Mouse (Mus musculus) inflammation-experienced regulatory T-cells, adult 6 months (primary cell): ENCODE results near the gene Rasl2-9. TPM values are rescaled to one million over a fixed set of nuclear protein-coding genes. Genes with fewer than 3 reads are reported as not detected.
"Not testable (repeated sequence)": the region's sequence is repeated elsewhere in the genome, so short reads cannot be mapped to it uniquely, and the experiment has no call there.

Experiments
- ATAC-seq: one replicate; pipeline ENCODE4 v1.8.0; 2017
- polyA plus RNA-seq, 3 experiments: library from polyadenylated mRNA; unstranded; fragments of 100-300 nt; shearing (Covaris generic); gene quantifications; one replicate each; pipeline ENCODE4 v1.2.1; 2017

The Rasl2-9 gene
- polyA plus RNA-seq, 3 experiments from 2014 or later, result 0.50 TPM; not detected in 2

GRCm38 (mm10) chr7:5080815-5081214, 44.9 kb downstream of the Rasl2-9 start:
- no peak for ATAC-seq

- ATAC-seq, result peak; percentile 98
These were observed 45.6 kb downstream of the Rasl2-9 start, which contains the start of gene Epn1 for GRCm38 (mm10) chr7:5080010-5080751. Gene Epn1 (plus strand): TSS chr7:5080235.

- ATAC-seq, result not testable (repeated sequence)
These were observed 46.3 kb downstream of the Rasl2-9 start for GRCm38 (mm10) chr7:5079365-5080009.

- ATAC-seq, result no peak
These were observed 48.8 kb downstream of the Rasl2-9 start for GRCm38 (mm10) chr7:5076931-5077330.

- no peak for ATAC-seq
These were observed 50.8 kb downstream of the Rasl2-9 start for GRCm38 (mm10) chr7:5074984-5075383.

Other genes with a start within 250 kb of the Rasl2-9 start
- under 1 TPM; 0.58 to 0.92 (median 0.70) TPM for gene Isoc2a, start 248.8 kb downstream of the Rasl2-9 start, polyA plus RNA-seq
- not detected for gene Gm36210, start 219.4 kb downstream of the Rasl2-9 start, polyA plus RNA-seq
- 1 to 10 TPM in 2 of 3 experiments, under 1 TPM in 1; 0.93 to 1.8 (median 1.6) TPM for gene Zfp628, start 210.7 kb downstream of the Rasl2-9 start, polyA plus RNA-seq
- gene Nat14, start 203.9 kb downstream of the Rasl2-9 start, polyA plus RNA-seq, result under 1 TPM in 2 of 3 experiments, not detected in 1; 0.34 to 0.44 TPM
- not detected for gene Ssc5d, start 200.2 kb downstream of the Rasl2-9 start, polyA plus RNA-seq
- 1 to 10 TPM in 2 of 3 experiments, not detected in 1; 1.2 to 2.0 TPM for gene Sbk2, start 161.5 kb downstream of the Rasl2-9 start, polyA plus RNA-seq
- gene Sbk3, start 154.8 kb downstream of the Rasl2-9 start, polyA plus RNA-seq, result not detected
- 1 to 10 TPM; 4.3 to 6.0 (median 5.1) TPM for gene Zfp579, start 129.8 kb downstream of the Rasl2-9 start, polyA plus RNA-seq
- 10 to 100 TPM; 34.4 to 44.7 (median 38.9) TPM for gene Zfp524, start 111.5 kb downstream of the Rasl2-9 start, polyA plus RNA-seq
- 10 to 100 TPM in 1 of 3 experiments, 1 to 10 TPM in 2; 7.2 to 15.1 (median 7.9) TPM for gene Fiz1, start 111.3 kb downstream of the Rasl2-9 start, polyA plus RNA-seq
- 10 to 100 TPM in 2 of 3 experiments, 1 to 10 TPM in 1; 7.8 to 17.2 (median 10.8) TPM for gene Gm44973, start 110.5 kb downstream of the Rasl2-9 start, polyA plus RNA-seq
- 1 to 10 TPM; 2.5 to 6.7 (median 5.2) TPM for gene Zfp865, start 105.6 kb downstream of the Rasl2-9 start, polyA plus RNA-seq
- not detected for gene Ccdc106, start 105.4 kb downstream of the Rasl2-9 start, polyA plus RNA-seq
- gene 4632433K11Rik, start 91.8 kb downstream of the Rasl2-9 start, polyA plus RNA-seq, result not detected
- gene Zfp784, start 87.5 kb downstream of the Rasl2-9 start, polyA plus RNA-seq, result 1 to 10 TPM; 3.0 to 5.1 (median 3.7) TPM
- gene Zfp580, start 74.4 kb downstream of the Rasl2-9 start, polyA plus RNA-seq, result 1 to 10 TPM in 1 of 3 experiments, under 1 TPM in 2; 0.77 to 1.3 (median 0.93) TPM
- 10 to 100 TPM; 26.0 to 33.4 (median 32.0) TPM for gene U2af2, start 63.8 kb downstream of the Rasl2-9 start, polyA plus RNA-seq
- gene Epn1, start 45.7 kb downstream of the Rasl2-9 start, polyA plus RNA-seq, result 1 to 10 TPM; 5.8 to 7.3 (median 6.8) TPM
- gene Rfpl4, start 9.0 kb downstream of the Rasl2-9 start, polyA plus RNA-seq, result not detected
- gene Vmn1r55, start 23.7 kb upstream of the Rasl2-9 start, polyA plus RNA-seq, result under 1 TPM in 2 of 3 experiments, not detected in 1; 0.15 to 0.40 TPM
- gene Vmn1r56, start 70.8 kb upstream of the Rasl2-9 start, polyA plus RNA-seq, result not detected
- gene Vmn1r57, start 92.5 kb upstream of the Rasl2-9 start, polyA plus RNA-seq, result not detected
- not detected for gene Gm5065, start 224.6 kb upstream of the Rasl2-9 start, polyA plus RNA-seq
- not detected for gene Nlrp2, start 225.1 kb upstream of the Rasl2-9 start, polyA plus RNA-seq